Mouse (Mus musculus) adrenal gland (tissue): ENCODE measurements around the gene Map3k20.

Experiments used
- intact Hi-C: fragments of 180-260 bp; cut with DNase I; formaldehyde crosslinking; loops from one replicate; pipeline ENCODE4 v1.15.1; 2025

Map3k20 gene

GRCm38 (mm10) chr2:72278247-72278873 is 7.1 kb upstream of the Map3k20 start:
- intact Hi-C loops = no loop called here

DNA sequence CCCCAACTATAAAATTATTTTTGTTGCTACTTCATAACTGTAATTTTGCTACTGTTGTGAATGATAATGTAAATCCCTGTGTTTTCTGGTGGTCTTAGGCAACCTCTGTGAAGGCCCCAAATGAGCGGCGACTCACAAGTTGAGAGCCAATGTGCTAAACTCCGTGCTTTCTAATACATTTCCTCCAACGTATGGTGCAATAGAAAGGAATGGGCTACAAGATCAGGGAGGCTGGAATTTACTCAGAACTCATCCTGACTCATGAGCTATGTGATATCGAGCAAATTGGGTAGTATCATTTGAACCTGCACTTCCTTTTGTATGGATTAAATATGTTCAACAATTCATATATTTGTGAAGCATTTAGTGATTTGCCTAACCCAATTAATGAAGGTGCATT is 4.9 kb upstream of the Map3k20 start:
- intact Hi-C loops = no loop called here

GRCm38 (mm10) chr2:72281971-72282370 is 3.5 kb upstream of the Map3k20 start:
- intact Hi-C loops = no loop called here

- intact Hi-C loops = no loop called here
Measured at GRCm38 (mm10) chr2:72282733-72283132, 2.7 kb upstream of the Map3k20 start.

DNA sequence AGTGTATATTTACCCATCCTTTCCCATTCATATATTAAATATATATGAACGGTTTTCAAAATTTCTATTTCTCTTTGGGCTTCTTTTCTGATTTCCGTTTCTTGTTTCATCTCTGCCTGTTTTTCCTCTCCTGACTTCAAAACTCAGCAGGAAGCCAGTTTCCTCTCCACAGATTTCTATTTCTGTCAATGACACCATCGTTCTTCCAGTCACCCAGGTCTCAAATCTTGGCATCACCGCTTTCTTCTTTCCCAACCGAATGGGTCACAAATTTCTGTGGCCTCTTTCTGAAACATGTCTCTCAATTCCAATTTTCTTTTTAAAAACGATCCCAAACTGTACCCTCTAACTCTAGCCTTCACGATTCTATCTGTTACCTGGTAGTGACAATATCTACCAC is 748 bp upstream of the Map3k20 start:
- intact Hi-C loops = no loop called here

DNA sequence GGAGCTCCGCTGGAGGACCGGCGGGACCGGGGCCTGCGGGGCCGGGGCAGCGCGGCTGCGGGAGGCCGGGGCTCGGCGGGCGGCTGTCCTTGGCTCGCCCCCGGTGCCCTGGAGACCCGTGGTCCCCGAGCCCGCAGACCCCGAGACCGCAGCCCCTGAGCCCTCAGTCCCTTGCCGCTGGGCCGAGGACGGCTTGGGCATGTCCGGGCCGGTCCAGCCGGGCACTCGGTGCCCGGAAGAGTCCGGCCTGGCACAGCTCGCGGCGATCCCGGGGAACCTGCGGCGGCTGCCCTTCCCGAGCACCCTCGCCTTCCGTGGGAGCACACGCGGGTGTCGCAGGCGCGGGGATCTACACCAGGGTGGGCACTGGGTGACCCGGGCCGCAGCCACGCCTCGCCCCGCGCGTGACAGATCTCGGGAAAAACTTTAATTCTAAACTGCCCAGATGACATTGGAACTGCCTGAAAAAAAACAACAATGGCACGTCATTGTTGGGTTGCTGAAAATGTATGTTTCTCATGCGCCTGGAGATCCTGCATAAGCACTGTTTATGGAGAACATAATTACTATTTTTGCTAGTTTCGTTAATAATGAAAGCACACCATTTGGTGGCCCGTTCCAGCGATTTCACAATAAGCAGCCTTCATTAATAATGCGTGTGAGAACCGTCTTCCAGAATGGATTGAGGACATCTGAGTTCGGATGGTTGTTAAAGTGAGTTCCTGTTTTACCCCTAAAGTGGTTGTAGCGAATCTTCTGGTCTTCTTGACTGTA is 638 bp downstream of the Map3k20 start:
- intact Hi-C loops = no loop called here

DNA sequence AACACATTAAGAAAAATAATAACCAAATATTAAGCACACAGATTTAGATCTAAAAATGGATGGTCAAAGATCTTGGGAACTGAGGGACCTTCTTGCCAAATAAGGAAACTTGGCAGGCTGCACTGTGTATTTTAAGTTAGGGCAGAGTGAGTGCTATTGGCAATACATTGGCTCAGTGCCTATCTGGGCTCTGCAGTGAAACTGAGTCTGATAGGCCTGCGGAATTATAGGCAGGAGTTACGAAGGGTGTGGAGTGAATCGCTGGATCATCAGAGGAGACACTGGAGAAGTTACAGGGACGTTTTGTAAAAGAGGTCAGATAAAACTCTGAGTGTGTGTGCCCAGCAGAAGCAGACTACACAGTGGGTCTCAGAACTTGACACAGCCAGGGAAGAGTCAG is 1.7 kb downstream of the Map3k20 start:
- intact Hi-C loops = no loop called here

DNA sequence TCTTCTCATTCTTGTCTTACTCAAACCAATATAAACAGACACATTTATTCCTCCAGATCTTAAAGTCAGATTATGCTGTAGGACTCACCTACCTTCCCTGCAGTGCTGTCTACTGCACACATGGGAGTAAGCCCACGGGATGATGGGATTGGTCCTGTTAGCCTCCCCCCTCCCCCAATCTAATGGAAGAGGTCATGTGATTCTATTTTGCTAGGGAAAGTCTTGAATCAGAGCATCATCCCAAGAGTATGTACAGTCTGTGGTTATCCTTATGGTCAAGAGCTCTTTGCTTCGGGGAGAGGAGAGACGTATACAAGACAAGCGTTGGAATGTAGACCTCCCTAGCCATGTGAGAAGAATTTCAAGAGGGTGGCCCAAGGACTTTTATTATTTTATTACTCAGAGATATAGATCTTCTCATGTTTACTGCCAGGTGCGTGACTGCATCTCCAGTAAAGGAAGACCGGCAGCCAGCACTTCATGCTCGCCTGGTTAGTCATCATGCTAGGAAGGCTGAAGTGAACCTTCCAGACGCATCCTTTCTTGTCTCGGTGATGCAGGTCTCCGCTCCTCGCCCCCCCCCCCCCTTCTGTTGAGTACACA is 3.6 kb downstream of the Map3k20 start:
- intact Hi-C loops = no loop called here

- intact Hi-C loops = no loop called here
Measured at GRCm38 (mm10) chr2:72291103-72291502, 5.7 kb downstream of the Map3k20 start.

- intact Hi-C loops = no loop called here
Measured at GRCm38 (mm10) chr2:72292573-72292972, 7.1 kb downstream of the Map3k20 start.

GRCm38 (mm10) chr2:72294994-72295393 is 9.6 kb downstream of the Map3k20 start:
- intact Hi-C loops = no loop called here

DNA sequence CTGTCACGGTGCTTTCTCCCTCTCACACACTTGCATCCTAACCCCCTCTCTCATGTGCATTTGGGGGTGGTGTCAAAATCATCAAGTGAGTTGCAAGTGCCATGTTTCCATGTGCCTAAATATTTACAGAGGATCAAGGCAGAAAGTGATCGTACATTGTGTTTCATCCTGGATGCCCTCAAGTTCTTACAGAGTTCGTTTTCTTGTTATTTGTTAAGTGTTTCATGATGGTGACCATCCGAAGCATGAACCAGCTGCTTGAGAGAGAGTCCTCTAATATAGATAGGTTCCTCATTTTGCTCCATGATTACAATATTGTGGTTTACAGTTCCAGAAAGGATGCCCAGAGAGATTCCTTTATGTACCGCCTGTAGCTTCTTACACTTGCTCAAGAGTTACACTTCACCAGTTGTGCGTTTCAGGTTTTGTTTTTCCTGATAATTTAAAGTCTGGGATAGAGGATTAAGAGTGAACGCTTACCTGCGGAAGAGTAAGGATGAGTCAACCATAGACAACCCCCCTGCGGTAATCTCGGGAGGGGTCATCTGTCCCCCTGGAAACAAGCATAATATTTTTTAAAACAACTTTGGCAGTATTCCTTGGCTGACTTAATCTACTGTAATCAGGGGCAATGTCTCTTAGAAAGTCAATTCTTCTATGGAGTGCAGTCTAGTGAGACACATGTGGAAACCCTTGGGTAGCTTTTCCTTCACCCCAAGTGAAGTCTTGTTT is 11.7 kb downstream of the Map3k20 start:
- intact Hi-C loops = no loop called here

- intact Hi-C loops = loop anchor here (2.0 kb wide), 1 partner anchor 93 kb away; no protein-coding TSS in a partner anchor
Measured at GRCm38 (mm10) chr2:72297716-72298082, 12.3 kb downstream of the Map3k20 start.

DNA sequence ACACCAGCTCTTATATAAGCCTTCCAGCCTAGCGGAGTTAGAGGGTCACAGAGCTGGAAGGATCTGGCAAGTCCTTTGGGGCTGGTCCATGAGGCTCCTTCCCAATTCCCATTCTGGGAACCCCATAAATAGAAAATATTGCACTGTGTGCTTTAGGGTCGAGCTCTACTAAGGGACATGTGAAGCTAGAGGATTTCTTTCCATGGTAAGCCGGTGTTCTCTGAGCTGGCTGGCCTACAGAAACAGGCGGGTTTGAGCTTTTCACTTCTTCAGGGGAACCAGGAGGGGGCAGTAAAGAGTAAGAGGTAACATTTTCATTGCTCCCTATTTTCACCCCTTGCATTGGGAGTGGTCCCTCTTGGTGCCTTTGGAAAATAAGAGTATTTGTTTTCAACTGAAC is 13.0 kb downstream of the Map3k20 start:
- intact Hi-C loops = loop anchor here (2.0 kb wide), 1 partner anchor 92 kb away; no protein-coding TSS in a partner anchor

DNA sequence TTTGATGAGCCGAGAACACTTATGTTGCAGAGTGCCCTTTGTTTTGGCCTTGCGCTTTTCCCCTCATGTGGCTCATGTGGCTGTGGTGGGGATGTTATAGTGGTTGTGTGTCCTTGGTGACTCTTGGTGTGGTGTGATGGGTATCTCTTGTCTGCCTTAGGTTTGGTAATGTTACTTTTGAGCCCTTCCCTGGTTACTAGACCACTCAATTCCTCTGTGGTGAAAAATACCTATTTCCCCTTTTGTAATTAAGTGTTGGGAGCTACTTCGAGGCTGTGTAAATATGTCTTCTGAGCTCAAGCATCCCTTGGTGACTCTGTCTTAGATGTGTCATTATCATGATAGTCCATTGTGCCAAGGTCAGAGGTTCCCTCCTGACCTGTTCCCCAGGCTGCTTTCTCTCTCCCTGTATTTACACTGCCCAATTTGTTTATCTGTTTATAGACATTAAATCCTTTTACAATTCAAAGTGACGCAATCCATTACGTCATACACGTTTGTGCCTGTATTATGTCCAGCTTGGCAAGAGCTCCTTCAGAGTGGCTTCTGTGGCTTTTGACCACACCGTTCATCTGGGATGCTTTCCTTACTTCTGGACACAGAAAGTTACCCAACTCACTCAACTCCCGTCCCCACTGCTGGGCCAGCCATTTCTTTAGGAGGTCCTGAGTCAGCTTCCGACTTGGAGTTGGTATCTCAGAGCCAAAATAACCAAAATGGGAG is 15.9 kb downstream of the Map3k20 start:
- intact Hi-C loops = no loop called here

DNA sequence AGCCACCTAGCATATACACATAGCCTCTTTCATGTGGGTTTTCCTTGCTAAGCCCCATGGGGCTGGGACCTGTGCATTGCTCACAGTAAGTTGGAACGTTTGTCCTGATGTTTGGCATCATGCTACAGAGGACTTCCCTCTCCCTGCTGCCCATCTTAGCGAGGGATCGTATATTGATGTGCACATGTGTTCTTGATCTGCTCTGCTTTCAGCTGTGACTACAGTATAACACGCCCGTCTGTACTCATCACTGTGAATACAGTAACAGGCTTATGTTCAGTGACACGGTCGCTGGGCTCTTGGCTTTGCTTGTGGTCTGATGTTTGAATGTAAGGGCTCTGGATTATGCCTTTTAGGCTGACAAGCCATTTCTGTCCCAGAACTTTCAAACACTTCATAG is 20.3 kb downstream of the Map3k20 start:
- intact Hi-C loops = no loop called here

- intact Hi-C loops = no loop called here
Measured at GRCm38 (mm10) chr2:72308351-72308750, 22.9 kb downstream of the Map3k20 start.

DNA sequence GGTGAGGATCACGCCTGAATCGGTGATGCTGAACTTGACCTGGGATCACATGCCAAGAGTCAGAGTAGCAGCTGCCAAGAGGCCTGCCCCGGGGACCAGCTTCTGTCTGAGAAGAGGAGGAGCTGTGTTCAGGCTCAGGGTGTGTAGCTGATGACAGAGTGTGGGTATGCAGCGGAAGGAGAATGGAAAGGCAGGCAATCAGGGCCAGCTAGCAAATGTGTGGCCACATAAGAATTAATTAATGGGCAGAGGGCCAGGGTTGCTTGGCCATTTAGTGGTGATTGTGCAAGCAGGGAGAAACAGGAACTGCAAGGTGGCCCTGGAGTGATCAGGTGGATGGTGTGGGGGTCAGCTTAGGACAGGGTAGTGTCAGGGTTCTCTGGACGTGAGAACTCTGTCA is 23.5 kb downstream of the Map3k20 start:
- intact Hi-C loops = no loop called here

DNA sequence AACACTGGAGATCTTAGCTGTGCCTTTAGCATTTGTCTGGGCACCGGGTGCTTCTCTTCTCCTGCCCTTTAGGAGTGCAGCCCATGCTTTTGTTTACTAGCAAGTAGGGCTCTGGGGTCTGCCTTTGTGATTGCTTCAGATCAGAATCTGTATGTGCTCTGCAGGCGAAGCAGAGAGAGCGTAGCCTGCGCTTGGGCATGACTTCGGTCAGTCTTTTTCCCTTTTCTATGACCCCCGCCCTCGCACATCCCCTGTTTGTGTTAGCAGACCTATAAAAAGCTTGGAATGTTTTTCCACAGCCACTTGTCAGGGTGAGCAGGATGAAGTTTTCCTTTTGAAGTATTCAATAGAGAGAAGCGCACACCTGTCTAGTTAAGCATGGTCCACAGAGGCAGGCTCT is 26.0 kb downstream of the Map3k20 start:
- intact Hi-C loops = no loop called here

- intact Hi-C loops = no loop called here
Measured at GRCm38 (mm10) chr2:72313312-72313711, 27.9 kb downstream of the Map3k20 start.

DNA sequence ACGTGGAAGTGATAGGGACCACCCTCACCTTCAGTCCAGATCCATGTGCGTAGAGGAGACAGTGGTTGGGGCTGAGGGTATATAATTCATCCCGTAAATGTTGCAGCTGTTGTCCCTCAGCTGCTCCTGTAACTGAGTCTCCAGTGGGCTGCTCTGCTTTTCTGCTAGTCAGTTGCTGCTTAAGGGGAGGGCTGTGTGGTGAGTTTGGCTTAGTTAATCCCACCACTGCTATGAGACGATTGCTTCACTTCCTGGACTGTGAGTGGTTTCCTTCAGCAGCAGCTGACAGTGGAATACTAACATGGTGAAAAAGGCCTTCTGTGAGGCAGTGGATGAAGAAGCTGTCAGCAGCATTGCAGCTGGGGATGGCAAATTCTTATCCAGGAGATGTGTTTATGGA is 33.0 kb downstream of the Map3k20 start:
- intact Hi-C loops = no loop called here
